Mouse (Mus musculus) limb, embryonic 11.5 days (tissue): ENCODE measurements around the gene Npas3. TPM values are rescaled to one million over a fixed set of nuclear protein-coding genes. Genes with fewer than 3 reads are reported as not detected.

Experiments used
- ATAC-seq: fragments of 200-750 bp; cut with Nextera tagmentation; 2 replicates; pipeline ENCODE4 v1.8.0; 2017; ENCODE audit warnings: low read depth; ENCODE audit not compliant: insufficient number of reproducible peaks, low FRiP score, low TSS enrichment
- DNase-seq: peaks from one replicate; pipeline ENCODE4 v3.0.0-alpha.2; 2015; ENCODE audit warnings: low spot score
- H3K27ac ChIP-seq: fragments of 300-500 bp; sonication (generic); replicated peaks from 2 replicates; pipeline ENCODE4 v1.5.1; 2014; ENCODE audit warnings: low read depth, mild to moderate bottlenecking, low read length
- H3K27me3 ChIP-seq: fragments of 300-500 bp; sonication (generic); 2 replicates; pipeline ENCODE4 v1.6.1; 2014; ENCODE audit warnings: mild to moderate bottlenecking, low read length, mixed read lengths; ENCODE audit not compliant: control insufficient read depth, insufficient read depth
- H3K36me3 ChIP-seq: fragments of 300-500 bp; sonication (generic); 2 replicates; pipeline ENCODE4 v1.6.1; 2014; ENCODE audit warnings: mild to moderate bottlenecking, low read length, moderate library complexity, mixed read lengths; ENCODE audit not compliant: control insufficient read depth, insufficient read depth
- H3K4me1 ChIP-seq: fragments of 300-500 bp; sonication (generic); 2 replicates; pipeline ENCODE4 v1.6.1; 2014; ENCODE audit warnings: low read length, mixed read lengths; ENCODE audit not compliant: control insufficient read depth, insufficient read depth
- H3K4me2 ChIP-seq: fragments of 300-500 bp; sonication (generic); 2 replicates; pipeline ENCODE4 v1.6.1; 2014; ENCODE audit warnings: low read depth, mild to moderate bottlenecking, moderate library complexity; ENCODE audit not compliant: severe bottlenecking
- H3K4me3 ChIP-seq: fragments of 300-500 bp; sonication (generic); 2 replicates; pipeline ENCODE4 v1.5.1; 2014; ENCODE audit warnings: low read depth, low read length
- H3K9ac ChIP-seq: fragments of 300-500 bp; sonication (generic); 2 replicates; pipeline ENCODE4 v1.6.1; 2014; ENCODE audit warnings: mild to moderate bottlenecking, low read length
- H3K9me3 ChIP-seq: fragments of 300-500 bp; sonication (generic); 2 replicates; pipeline ENCODE4 v1.6.1; 2016; ENCODE audit warnings: low read length; ENCODE audit not compliant: control insufficient read depth
- WGBS: fragments of 180-500 bp; shearing (Covaris S2); extraction: QIAGEN DNeasy Blood & Tissue Kit; methylation state at CpG from one replicate; pipeline ENCODE4 v1.1.7; 2014; 5-methylcytosine and 5-hydroxymethylcytosine counted together
- polyA plus RNA-seq: library from polyadenylated mRNA; unstranded; fragments of >200 nt; fragmentation: Nextera tagmentation; extraction: Ambion mirVana; gene quantifications from 2 replicates; pipeline ENCODE4 v1.2.1, GENCODE M21; 2014

Gene Npas3
- polyA plus RNA-seq, 1 experiment from 2014 or later, result 2.3 TPM

GRCm38 (mm10) chr12:54110930-54111329 lies 862.5 kb downstream of the Npas3 start:
- no peak overlapping the region for H3K4me3 ChIP-seq
- 46% methylated on average over 3 of the region's 3 CpGs for WGBS
- H3K4me2 ChIP-seq, result no peak overlapping the region
- no peak overlapping the region for H3K9ac ChIP-seq
- no peaks in the 10 kb centered on the region for H3K4me1 ChIP-seq
- ATAC-seq (no peak), DNase-seq (no peak)
- H3K27me3 ChIP-seq, result no peaks in the 10 kb centered on the region
- H3K36me3 ChIP-seq, result no peaks in the 10 kb centered on the region
- no peak overlapping the region for H3K27ac ChIP-seq
- H3K9me3 ChIP-seq, result no peaks in the 10 kb centered on the region

GRCm38 (mm10) chr12:54120386-54120785 lies 871.9 kb downstream of the Npas3 start:
- ATAC-seq (no peak), DNase-seq (no peak)
- no peak overlapping the region for H3K27ac ChIP-seq
- H3K36me3 ChIP-seq, result no peaks in the 10 kb centered on the region
- no peaks in the 10 kb centered on the region for H3K4me1 ChIP-seq
- H3K4me2 ChIP-seq, result no peak overlapping the region
- H3K4me3 ChIP-seq, result no peak overlapping the region
- H3K27me3 ChIP-seq, result no peaks in the 10 kb centered on the region
- H3K9me3 ChIP-seq, result no peaks in the 10 kb centered on the region
- H3K9ac ChIP-seq, result no peak overlapping the region
- 88% methylated on average over 1 of the region's 1 CpGs for WGBS

- Histone ChIP-seq H3K27me3 (no peaks in the 10 kb centered on the region), H3K4me1 (no peaks in the 10 kb centered on the region), H3K27ac (no peak overlapping the region), H3K9ac (no peak overlapping the region), H3K9me3 (no peaks in the 10 kb centered on the region), H3K4me3 (no peak overlapping the region), H3K4me2 (no peak overlapping the region), H3K36me3 (no peaks in the 10 kb centered on the region)
- WGBS, result 82% methylated on average over 3 of the region's 3 CpGs
- no peak for DNase-seq
- ATAC-seq, result no peak
Observed at GRCm38 (mm10) chr12:54121286-54121685, 872.8 kb downstream of the Npas3 start.
